Mouse (Mus musculus) liver, embryonic 14.5 days (tissue): ENCODE results near the gene Rnf144b.

ENCODE experiments used
- CTCF ChIP-seq: IDR thresholded peaks from 2 replicates; pipeline ENCODE4 v1.5.1; 2016; ENCODE audit warnings: antibody characterized with exemption, low read depth, control low read depth
- EP300 ChIP-seq: IDR thresholded peaks from 2 replicates; pipeline ENCODE4 v1.6.1; 2016; ENCODE audit warnings: antibody characterized with exemption, low read depth

GRCm38 (mm10) chr13:47282221-47282620 is 159.8 kb downstream of the Rnf144b start:
- TF ChIP-seq EP300: no peak
- no peak for TF ChIP-seq CTCF
